Mouse (Mus musculus) bone marrow macrophage, adult 2 months (primary cell): ENCODE data around the gene Actn1. TPM values are rescaled to one million over a fixed set of nuclear protein-coding genes. Genes with fewer than 3 reads are reported as not detected.

Experiments
- H3K27ac ChIP-seq: 2 replicates; pipeline ENCODE4 v1.5.1; 2012; ENCODE audit warnings: low read depth, low read length; ENCODE audit not compliant: insufficient read depth
- H3K4me1 ChIP-seq: 2 replicates; pipeline ENCODE4 v1.6.1; 2012; ENCODE audit warnings: low read length; ENCODE audit not compliant: control insufficient read depth, insufficient read depth
- H3K4me3 ChIP-seq: 2 replicates; pipeline ENCODE4 v1.5.1; 2012; ENCODE audit warnings: mild to moderate bottlenecking, low read length, moderate library complexity; ENCODE audit not compliant: insufficient read depth
- CTCF ChIP-seq: IDR thresholded peaks from 2 replicates; pipeline ENCODE4 v1.5.1; 2012; ENCODE audit warnings: low read depth, mild to moderate bottlenecking, low read length, moderate library complexity
- POLR2A ChIP-seq: IDR thresholded peaks from 2 replicates; pipeline ENCODE4 v1.6.1; 2012; ENCODE audit warnings: mild to moderate bottlenecking, low read depth, low read length, borderline replicate concordance
- polyA plus RNA-seq: library from polyadenylated mRNA; stranded (reverse); fragments of >200 nt; gene quantifications from 2 replicates; pipeline ENCODE4 v1.2.4, GENCODE M21; 2012; ENCODE audit not compliant: missing spikeins, insufficient read depth, insufficient read length

Gene Actn1
- polyA plus RNA-seq, 1 experiment: 62.4 TPM

GRCm38 (mm10) chr12:80197343-80197742, 62.8 kb downstream of the Actn1 start:
- Histone ChIP-seq H3K27ac (no peak overlapping the region), H3K4me1 (0 out of 2 replicates have a peak, but pooled peaks cover 4% of the 10 kb centered on the region), H3K4me3 (no peak overlapping the region)
- TF ChIP-seq CTCF (peak; percentile 39; the same call in 1 of the 2 replicates), POLR2A (no peak)

GRCm38 (mm10) chr12:80191806-80192205, 68.4 kb downstream of the Actn1 start:
- Histone ChIP-seq H3K4me1 (no peaks in the 10 kb centered on the region), H3K27ac (no peak overlapping the region), H3K4me3 (no peak overlapping the region)
- no peak for TF ChIP-seq CTCF
- TF ChIP-seq POLR2A: no peak

- no peak overlapping the region for H3K27ac ChIP-seq
- no peaks in the 10 kb centered on the region for H3K4me1 ChIP-seq
- H3K4me3 ChIP-seq: no peak overlapping the region
- TF ChIP-seq CTCF: no peak
- no peak for TF ChIP-seq POLR2A
These were observed 68.8 kb downstream of the Actn1 start for GRCm38 (mm10) chr12:80191371-80191770.

GRCm38 (mm10) chr12:80190915-80191314, 69.3 kb downstream of the Actn1 start:
- H3K27ac ChIP-seq: no peak overlapping the region
- H3K4me1 ChIP-seq: no peaks in the 10 kb centered on the region
- no peak for TF ChIP-seq POLR2A
- no peak for TF ChIP-seq CTCF
- H3K4me3 ChIP-seq: no peak overlapping the region

- Histone ChIP-seq H3K4me3 (no peak overlapping the region), H3K27ac (no peak overlapping the region), H3K4me1 (no peaks in the 10 kb centered on the region)
- no peak for TF ChIP-seq CTCF
- no peak for TF ChIP-seq POLR2A
These were observed 76.1 kb downstream of the Actn1 start for GRCm38 (mm10) chr12:80184041-80184440.

- H3K27ac ChIP-seq: no peak overlapping the region
- no peaks in the 10 kb centered on the region for H3K4me1 ChIP-seq
- TF ChIP-seq POLR2A (no peak), CTCF (no peak)
- H3K4me3 ChIP-seq: no peak overlapping the region
These were observed 78.3 kb downstream of the Actn1 start for GRCm38 (mm10) chr12:80181831-80182230.

- Histone ChIP-seq H3K4me3 (no peak overlapping the region), H3K27ac (no peak overlapping the region), H3K4me1 (no peaks in the 10 kb centered on the region)
- TF ChIP-seq POLR2A (no peak), CTCF (no peak)
These were observed 82.1 kb downstream of the Actn1 start for GRCm38 (mm10) chr12:80178035-80178434.

- no peak for TF ChIP-seq POLR2A
- TF ChIP-seq CTCF: no peak
- Histone ChIP-seq H3K27ac (no peak overlapping the region), H3K4me3 (peak overlapping the region; percentile 21), H3K4me1 (0 out of 2 replicates have a peak, but pooled peaks cover 3% of the 10 kb centered on the region)
These were observed 91.4 kb downstream of the Actn1 start for GRCm38 (mm10) chr12:80168736-80169135.

GRCm38 (mm10) chr12:80168178-80168686, 91.9 kb downstream of the Actn1 start:
- Histone ChIP-seq H3K27ac (0 out of 2 replicates have a peak overlapping the region, but pooled peaks have one; percentile 49), H3K4me1 (0 out of 2 replicates have a peak, but pooled peaks cover 3% of the 10 kb centered on the region), H3K4me3 (peak overlapping the region; percentile 80)
- no peak for TF ChIP-seq POLR2A
- TF ChIP-seq CTCF: no peak

GRCm38 (mm10) chr12:80167321-80167720, 92.8 kb downstream of the Actn1 start:
- Histone ChIP-seq H3K4me3 (no peak overlapping the region), H3K27ac (no peak overlapping the region), H3K4me1 (peaks cover 6% of the 10 kb centered on the region; the same call in 1 of the 2 replicates)
- TF ChIP-seq POLR2A (no peak), CTCF (no peak)

- TF ChIP-seq CTCF (no peak), POLR2A (no peak)
- Histone ChIP-seq H3K4me1 (peaks cover 10% of the 10 kb centered on the region), H3K27ac (no peak overlapping the region), H3K4me3 (no peak overlapping the region)
These were observed 93.5 kb downstream of the Actn1 start for GRCm38 (mm10) chr12:80166651-80167050.
